Mouse (Mus musculus) heart, postnatal 0 days (tissue): ENCODE measurements around the gene Oxct1. TPM values are rescaled to one million over a fixed set of nuclear protein-coding genes. Genes with fewer than 3 reads are reported as not detected.

Experiments used
- ATAC-seq: fragments of 200-750 bp; cut with Nextera tagmentation; 2 replicates; pipeline ENCODE4 v1.8.0; 2017; ENCODE audit warnings: low read depth, moderate number of reproducible peaks, moderate library complexity; ENCODE audit not compliant: insufficient read depth
- DNase-seq: peaks from one replicate; pipeline ENCODE4 v3.0.0-alpha.2; 2016; ENCODE audit warnings: low spot score
- H3K27ac ChIP-seq: fragments of 300-500 bp; sonication (generic); 2 replicates; pipeline ENCODE4 v1.5.1; 2014; ENCODE audit warnings: low read depth, mild to moderate bottlenecking
- H3K27me3 ChIP-seq: fragments of 300-500 bp; sonication (generic); 2 replicates; pipeline ENCODE4 v1.6.1; 2014; ENCODE audit warnings: low read length, mixed read lengths; ENCODE audit not compliant: control insufficient read depth, insufficient read depth
- H3K36me3 ChIP-seq: fragments of 300-500 bp; sonication (generic); replicated peaks from 2 replicates; pipeline ENCODE4 v1.6.1; 2014; ENCODE audit warnings: low read length, mixed read lengths; ENCODE audit not compliant: control insufficient read depth, insufficient read depth
- H3K4me1 ChIP-seq: fragments of 300-500 bp; sonication (generic); 2 replicates; pipeline ENCODE4 v1.6.1; 2014; ENCODE audit warnings: antibody characterized with exemption; ENCODE audit not compliant: control insufficient read depth, insufficient read depth
- H3K4me2 ChIP-seq: fragments of 300-500 bp; sonication (generic); 2 replicates; pipeline ENCODE4 v1.6.1; 2014; ENCODE audit warnings: low read depth, mild to moderate bottlenecking, low read length, moderate library complexity
- H3K4me3 ChIP-seq: fragments of 300-500 bp; sonication (generic); 2 replicates; pipeline ENCODE4 v1.5.1; 2014; ENCODE audit warnings: low read depth, low read length
- H3K9ac ChIP-seq: fragments of 300-500 bp; sonication (generic); replicated peaks from 2 replicates; pipeline ENCODE4 v1.6.1; 2014; ENCODE audit warnings: low read depth, low read length, mixed read lengths
- H3K9me3 ChIP-seq: fragments of 300-500 bp; sonication (generic); replicated peaks from 2 replicates; pipeline ENCODE4 v1.6.1; 2016; ENCODE audit warnings: low read length; ENCODE audit not compliant: control insufficient read depth
- CTCF ChIP-seq: IDR thresholded peaks from 2 replicates; pipeline ENCODE4 v1.5.1; 2016; ENCODE audit warnings: antibody characterized with exemption, control low read depth, low read depth
- EP300 ChIP-seq: IDR thresholded peaks from 2 replicates; pipeline ENCODE4 v1.6.1; 2016; ENCODE audit warnings: antibody characterized with exemption, low read depth
- WGBS: fragments of 180-500 bp; shearing (Covaris S2); extraction: QIAGEN DNeasy Blood & Tissue Kit; methylation state at CpG from one replicate; pipeline ENCODE4 v1.1.7; 2014; 5-methylcytosine and 5-hydroxymethylcytosine counted together
- polyA plus RNA-seq: library from polyadenylated mRNA; unstranded; fragments of >200 nt; fragmentation: Nextera tagmentation; extraction: Ambion mirVana; gene quantifications from 2 replicates; pipeline ENCODE4 v1.2.1, GENCODE M21; 2015
- total RNA-seq: library from RNA; depleted of rRNA; stranded (reverse); fragments of >200 nt; gene quantifications from 2 replicates; pipeline ENCODE4 v1.2.3, GENCODE M21; 2014; ENCODE audit warnings: low replicate concordance; rRNA removed

The Oxct1 gene
- total and polyA plus RNA-seq, 2 experiments from 2014 or later, result 262 to 332 TPM

- Histone ChIP-seq H3K27ac (no peak overlapping the region), H3K4me3 (no peak overlapping the region), H3K4me1 (no peaks in the 10 kb centered on the region), H3K36me3 (peaks cover 33% of the 10 kb centered on the region), H3K27me3 (no peaks in the 10 kb centered on the region), H3K9me3 (no peaks in the 10 kb centered on the region), H3K4me2 (no peak overlapping the region), H3K9ac (no peak overlapping the region)
- 88% methylated on average over 4 of the region's 4 CpGs for WGBS
- TF ChIP-seq CTCF, result no peak
- no peak for TF ChIP-seq EP300
- ATAC-seq (no peak), DNase-seq (no peak)
Observed at GRCm38 (mm10) chr15:4154646-4155045, 128.5 kb downstream of the Oxct1 start.

- WGBS, result 72% methylated on average over 2 of the region's 2 CpGs
- H3K4me2 ChIP-seq, result no peak overlapping the region
- no peaks in the 10 kb centered on the region for H3K27me3 ChIP-seq
- TF ChIP-seq EP300 (no peak), CTCF (no peak)
- no peak for DNase-seq
- no peak overlapping the region for H3K27ac ChIP-seq
- H3K9ac ChIP-seq, result no peak overlapping the region
- H3K36me3 ChIP-seq, result no peaks in the 10 kb centered on the region
- ATAC-seq, result no peak
- no peak overlapping the region for H3K4me3 ChIP-seq
- H3K4me1 ChIP-seq, result no peaks in the 10 kb centered on the region
- peaks cover 12% of the 10 kb centered on the region for H3K9me3 ChIP-seq
Observed at GRCm38 (mm10) chr15:4167946-4168345, 141.8 kb downstream of the Oxct1 start.

GRCm38 (mm10) chr15:4171600-4171999, 145.4 kb downstream of the Oxct1 start:
- Histone ChIP-seq H3K4me2 (no peak overlapping the region), H3K9ac (no peak overlapping the region), H3K27ac (no peak overlapping the region), H3K4me1 (no peaks in the 10 kb centered on the region), H3K9me3 (peaks cover 5% of the 10 kb centered on the region), H3K36me3 (no peaks in the 10 kb centered on the region), H3K27me3 (no peaks in the 10 kb centered on the region), H3K4me3 (no peak overlapping the region)
- 44% methylated on average over 2 of the region's 2 CpGs for WGBS
- TF ChIP-seq CTCF (no peak), EP300 (no peak)
- ATAC-seq (no peak), DNase-seq (no peak)

GRCm38 (mm10) chr15:4197913-4198312, 171.7 kb downstream of the Oxct1 start:
- no peak for ATAC-seq

More at GRCm38 (mm10) chr15:4197913-4198312, 171.7 kb downstream of the Oxct1 start:
- Histone ChIP-seq H3K9me3 (0 out of 2 replicates have a peak, but pooled peaks cover 2% of the 10 kb centered on the region), H3K4me3 (no peak overlapping the region), H3K27me3 (no peaks in the 10 kb centered on the region), H3K4me1 (no peaks in the 10 kb centered on the region), H3K27ac (no peak overlapping the region), H3K9ac (no peak overlapping the region), H3K36me3 (no peaks in the 10 kb centered on the region), H3K4me2 (no peak overlapping the region)
- no peak for TF ChIP-seq CTCF
- DNase-seq, result no peak

Other genes starting within 250 kb of the Oxct1 start
- gene Fbxo4, start 46.8 kb upstream of the Oxct1 start, total RNA-seq, result 8.6 and 16.6 TPM in 2 replicates
- 15.4 and 16.5 TPM in 2 replicates for gene Fbxo4, start 46.8 kb upstream of the Oxct1 start, polyA plus RNA-seq
- 16.3 and 16.4 TPM in 2 replicates for gene AW549877, start 30.6 kb upstream of the Oxct1 start, total RNA-seq
- 11.7 and 12.5 TPM in 2 replicates for gene AW549877, start 30.6 kb upstream of the Oxct1 start, polyA plus RNA-seq